Mouse (Mus musculus): ENCODE results near the gene 4632433K11Rik. TPM values are rescaled to one million over a fixed set of nuclear protein-coding genes. Genes with fewer than 3 reads are reported as not detected.

Gene 4632433K11Rik
- polyA plus RNA-seq (2017; shearing (Covaris generic)): not detected

DNA sequence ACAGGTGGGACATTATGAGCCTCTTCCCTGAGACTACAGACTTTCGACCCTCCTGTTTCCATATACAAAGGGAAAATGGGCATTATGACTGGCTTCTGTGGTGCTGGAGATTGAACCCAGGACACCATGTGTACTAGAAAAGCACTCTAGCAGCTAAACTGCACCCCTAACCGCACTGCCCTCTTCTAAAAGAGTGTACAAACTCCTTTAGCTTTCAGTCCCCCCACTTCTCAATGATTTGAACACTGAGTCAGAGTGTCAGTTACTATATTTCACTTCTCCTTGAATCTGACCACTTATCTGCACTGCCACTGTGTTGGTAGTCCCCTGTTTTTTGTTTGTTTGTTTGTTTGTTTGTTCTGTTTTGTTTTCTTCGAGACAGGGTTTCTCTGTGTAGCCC, at the start of gene 4632433K11Rik:
Gene 4632433K11Rik (plus strand): TSS at position 301 of the 400 bp plus-strand sequence.

DNA sequence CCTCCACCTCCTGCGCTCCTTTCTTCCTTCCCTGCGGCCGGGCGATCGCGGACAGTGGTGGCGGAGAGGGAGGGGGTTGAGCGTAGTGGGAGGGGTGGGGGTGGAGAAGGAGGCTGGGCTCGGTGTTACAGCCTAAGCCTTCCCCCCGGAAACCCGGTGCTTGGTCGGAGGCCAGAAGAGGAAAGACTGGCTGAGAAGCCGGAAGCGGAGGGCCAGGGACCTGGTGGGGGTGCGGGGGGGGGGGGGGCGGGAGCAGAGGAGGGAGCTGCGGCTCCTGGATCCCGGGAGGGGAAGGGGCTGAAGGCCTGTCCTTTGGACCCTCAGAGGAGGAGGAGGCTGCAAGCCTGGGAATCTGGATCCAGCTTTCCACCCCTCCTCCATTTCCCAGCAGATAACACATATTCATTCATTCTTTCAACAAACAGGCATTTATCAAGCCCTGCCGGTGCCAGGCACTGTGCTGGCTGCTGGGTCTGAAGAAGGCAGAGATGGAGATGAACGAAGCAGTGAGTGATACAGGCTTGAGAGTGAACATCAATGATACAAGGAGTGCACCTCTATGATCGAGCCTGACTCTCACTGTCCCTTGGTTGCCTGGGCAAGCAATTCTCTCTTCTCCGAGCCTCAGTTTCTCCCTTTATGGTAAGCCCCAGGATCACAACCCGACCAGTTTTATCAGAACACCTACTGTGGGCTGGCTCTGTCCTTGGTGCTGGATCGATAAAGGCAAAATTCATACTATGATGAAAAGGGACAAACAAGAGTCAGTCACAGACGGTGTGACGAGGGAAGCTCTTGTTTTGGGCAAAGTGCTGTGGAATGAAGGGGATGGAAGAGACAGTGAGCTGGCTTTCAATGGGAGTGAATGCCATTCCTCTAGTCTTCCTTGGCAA, 37.7 kb upstream of the 4632433K11Rik start, which contains the start of gene Zfp579:
Gene Zfp579 (minus strand): TSS at position 156 of the 893 bp plus-strand sequence.

DNA sequence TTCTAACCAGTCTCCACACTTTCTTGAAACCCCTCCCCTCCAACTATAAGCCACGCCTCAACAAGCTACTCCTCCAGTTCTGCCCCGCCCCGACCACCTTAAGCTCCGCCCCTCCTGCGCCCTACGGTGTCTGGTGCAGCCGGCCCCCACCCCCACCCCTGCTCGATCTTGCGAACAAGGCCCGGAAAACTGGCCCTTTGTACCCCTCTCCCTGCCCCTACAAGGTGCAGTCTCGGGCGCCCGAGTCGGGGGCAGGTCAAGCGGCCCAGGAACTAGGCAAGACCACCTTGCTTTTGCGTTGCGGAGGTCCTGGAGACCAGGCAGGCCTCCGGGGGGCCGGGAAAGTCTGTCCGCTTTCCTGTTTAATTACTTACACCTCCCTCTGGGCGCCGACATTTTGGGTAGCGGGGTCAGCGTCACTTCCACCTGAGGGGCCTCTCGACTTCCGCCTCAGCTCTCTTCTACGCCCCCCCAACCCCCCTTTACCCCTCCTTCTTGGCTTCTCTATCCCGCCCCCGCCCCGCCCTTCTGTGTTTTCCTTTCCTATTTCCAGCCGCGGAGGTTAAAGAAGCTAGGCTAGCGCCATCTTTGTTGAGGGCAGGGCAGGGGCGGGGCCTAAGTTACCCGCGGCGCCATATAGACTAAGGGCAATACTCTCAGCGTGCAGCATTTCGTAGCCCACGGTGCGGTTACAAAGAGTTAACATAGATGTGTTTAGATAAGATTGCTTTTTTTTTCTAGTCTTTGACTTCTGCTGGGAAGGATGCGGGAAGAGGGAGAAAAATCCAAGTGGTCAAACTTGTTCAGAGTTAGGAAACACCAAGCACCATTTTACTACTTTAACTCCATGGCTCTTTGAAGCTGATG, 19.4 kb upstream of the 4632433K11Rik start, which contains the start of the genes Zfp524 and Fiz1:
Gene Zfp524 (plus strand): TSS at position 165 of the 867 bp plus-strand sequence.
Gene Fiz1 (minus strand): TSS at position 447 of the 867 bp plus-strand sequence.

DNA sequence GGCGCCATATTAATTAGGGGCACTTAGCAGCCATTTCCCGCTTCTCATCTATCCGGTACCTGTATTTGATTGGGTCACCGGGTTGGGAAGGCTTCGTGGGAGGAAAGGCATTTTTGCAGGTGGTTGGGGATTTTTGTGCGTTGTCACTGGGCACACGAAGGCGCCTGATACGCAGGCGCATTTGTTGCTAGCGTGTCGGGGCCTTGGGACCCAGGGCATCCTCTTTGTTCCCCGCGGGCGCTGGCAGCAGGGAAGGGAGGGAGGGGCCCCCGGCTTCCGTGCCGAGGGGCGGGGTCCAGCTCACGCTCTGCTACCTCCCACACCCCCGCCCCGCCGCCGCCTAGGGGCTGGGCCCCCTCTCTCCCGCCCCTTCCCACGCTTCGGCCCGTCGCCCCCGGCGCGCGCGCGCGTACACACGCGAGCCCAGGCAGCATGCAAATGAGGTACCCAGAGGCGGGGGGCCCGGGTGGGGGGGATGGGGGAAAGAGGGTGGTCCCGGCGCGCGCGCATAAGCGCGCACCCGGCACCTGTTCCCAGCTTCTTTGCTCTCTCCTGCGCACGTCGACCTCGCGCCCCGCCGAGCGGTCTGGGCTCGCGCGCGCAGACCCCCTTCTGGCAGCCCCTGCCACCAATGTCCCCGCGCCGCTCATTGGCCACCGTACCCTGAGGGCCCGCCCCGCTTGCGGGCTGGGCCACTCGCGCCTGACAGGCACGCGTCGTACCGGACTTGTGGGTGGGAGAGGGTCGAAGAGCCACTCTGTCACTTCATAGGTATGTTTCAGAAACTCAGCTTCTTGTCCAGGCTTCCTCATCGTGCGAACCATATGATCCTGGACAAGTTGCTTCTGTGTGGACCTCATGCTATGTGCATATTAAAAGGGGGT, 18.6 kb upstream of the 4632433K11Rik start, which contains the start of gene Gm44973:
Gene Gm44973 (plus strand): TSS at position 379 of the 884 bp plus-strand sequence.

DNA sequence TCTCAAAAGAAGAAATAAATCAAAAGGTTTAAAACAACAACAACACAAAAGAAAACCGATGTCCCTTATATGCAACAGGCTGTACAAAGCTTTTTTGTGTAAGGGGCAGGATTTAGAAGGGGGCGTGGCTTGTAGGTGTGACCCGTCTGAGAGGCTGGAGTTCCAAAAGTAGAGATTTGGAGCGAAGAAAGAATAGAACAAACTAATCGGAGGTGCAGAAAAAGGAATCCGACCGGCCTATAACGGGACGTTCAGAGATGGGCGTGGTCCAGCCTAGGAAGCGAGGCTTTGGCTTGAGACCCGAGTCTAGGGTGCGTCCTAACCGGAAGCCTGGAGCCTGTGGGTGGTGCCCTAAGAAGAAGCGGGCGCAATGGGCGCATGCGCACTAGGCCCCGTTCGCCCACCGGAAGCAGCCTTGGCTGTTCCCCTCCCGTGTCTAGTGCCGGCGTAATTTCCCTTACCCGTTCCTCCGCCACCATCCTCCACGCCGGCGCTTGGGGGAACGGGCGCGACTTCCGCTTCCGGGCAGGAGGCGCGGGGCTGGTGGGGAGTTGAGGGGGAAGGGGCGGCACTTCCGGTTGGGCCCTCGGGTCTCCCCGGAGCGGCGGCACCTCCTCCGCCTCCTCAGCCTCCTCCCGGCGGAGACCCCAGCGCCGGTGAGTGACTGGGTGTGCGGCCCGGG, 13.8 kb upstream of the 4632433K11Rik start, which contains the start of the genes Zfp865 and Ccdc106:
Gene Zfp865 (plus strand): TSS at position 377 of the 682 bp plus-strand sequence.
Gene Ccdc106 (plus strand): TSS at position 554 of the 682 bp plus-strand sequence.

DNA sequence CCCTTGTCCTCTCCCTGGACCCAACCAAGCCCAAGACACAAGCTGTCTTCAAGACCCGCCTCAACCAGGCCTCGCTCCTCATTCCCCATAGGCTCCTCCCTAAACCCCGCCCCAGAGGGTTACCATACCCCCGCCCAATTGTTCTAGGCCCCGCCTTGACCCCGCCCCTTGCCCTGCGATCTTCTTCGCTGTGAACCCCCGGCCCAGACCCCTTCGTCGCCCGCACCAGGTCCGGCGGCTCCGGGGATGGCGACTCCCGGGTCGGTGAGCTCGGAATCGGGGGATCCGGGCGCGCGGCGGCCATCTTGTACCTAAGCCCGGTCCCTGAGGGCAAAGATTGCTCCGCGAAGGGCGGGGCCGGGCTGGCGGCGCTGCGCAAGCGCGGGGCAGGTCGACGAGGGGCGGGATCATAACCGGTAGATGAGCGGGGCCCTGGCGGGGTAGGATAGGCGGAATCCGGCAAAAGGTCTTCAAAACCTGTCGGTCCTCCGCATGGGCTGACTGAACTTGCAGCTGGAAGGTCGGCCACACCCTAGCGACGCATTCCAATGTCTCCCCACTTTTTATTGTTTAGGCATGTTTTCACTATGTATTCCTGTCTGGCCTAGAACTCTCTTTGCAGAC, 4.3 kb downstream of the 4632433K11Rik start, which contains the start of gene Zfp784:
Gene Zfp784 (minus strand): TSS at position 338 of the 624 bp plus-strand sequence.

DNA sequence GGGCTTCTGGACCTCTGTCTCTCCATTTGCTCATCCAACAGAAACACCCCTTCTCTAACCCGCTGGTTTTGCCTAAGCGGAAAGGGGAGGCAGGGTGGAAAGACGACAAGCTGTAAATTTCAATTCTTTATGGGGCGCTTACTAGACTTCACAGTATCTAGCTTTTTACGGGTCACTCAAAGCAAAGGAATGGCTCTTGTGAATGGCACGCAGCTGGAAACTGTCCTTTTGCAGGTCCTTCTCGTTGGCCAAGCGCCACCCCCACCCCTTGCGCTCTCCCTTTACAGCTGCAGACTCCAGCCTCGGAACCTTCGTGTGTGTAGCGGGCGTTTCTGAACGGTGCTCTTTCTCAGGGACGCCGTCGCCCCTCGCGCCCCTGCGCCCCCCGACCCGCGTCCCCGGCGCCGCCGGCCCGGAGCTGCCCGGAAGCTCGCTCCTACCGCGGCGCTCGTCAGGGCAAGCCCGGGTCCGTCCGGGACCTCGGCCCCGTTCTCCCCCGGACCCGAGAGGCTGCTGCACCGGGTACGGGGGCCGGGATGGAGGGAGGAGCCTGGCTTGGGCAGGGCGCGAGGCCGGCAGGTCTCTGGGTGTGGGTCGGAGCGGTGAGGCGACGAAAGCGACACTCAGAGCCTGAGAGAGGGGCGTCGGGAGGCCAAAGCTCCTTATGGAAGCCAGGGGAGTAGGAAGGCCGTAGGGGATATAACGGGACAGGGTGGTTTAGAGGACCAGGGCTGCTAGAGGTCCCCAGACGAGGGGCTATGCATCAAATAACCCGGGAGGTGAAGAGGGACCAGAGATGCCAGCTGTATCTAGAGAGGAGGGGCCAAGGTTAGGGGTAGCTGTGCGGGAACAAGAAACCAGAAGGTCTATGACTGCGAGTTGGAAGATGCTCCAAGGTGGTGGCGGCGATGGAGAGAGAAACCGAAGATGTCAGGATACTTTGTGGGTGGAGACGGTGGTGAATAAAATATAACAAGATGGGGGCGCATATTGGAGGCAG, 17.6 kb downstream of the 4632433K11Rik start, which contains the start of gene Zfp580:
Gene Zfp580 (plus strand): TSS at position 346 of the 1,000 bp plus-strand sequence.

DNA sequence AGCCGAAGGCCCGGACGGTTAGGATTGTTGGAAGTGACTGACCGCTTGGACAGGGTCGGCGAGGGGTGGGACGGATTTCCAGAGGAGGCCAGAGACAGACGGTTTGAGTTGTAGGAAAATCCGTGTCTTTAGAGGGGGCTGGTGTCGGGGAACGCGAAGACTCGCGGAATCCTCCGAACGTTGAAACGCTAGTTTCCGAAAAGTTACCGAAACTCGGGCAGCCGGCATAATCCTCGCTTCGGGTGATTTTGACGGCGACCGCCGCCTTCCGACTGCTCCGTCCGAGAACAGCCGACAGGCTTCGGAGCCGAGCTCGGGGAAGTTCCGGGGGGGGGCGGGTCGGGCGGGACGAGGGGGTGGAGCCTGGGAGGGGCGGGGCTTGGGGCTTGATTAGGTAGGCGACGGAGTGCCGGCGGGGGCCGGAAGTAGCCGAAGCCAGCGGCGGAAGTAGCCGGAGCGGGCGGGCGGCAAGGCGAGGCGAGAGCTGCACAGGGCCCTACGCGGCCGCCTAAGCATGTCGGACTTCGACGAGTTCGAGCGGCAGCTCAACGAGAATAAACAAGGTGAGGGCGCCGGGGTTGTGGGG, 27.9 kb downstream of the 4632433K11Rik start, which contains the start of gene U2af2:
Gene U2af2 (plus strand): TSS at position 370 of the 586 bp plus-strand sequence.

DNA sequence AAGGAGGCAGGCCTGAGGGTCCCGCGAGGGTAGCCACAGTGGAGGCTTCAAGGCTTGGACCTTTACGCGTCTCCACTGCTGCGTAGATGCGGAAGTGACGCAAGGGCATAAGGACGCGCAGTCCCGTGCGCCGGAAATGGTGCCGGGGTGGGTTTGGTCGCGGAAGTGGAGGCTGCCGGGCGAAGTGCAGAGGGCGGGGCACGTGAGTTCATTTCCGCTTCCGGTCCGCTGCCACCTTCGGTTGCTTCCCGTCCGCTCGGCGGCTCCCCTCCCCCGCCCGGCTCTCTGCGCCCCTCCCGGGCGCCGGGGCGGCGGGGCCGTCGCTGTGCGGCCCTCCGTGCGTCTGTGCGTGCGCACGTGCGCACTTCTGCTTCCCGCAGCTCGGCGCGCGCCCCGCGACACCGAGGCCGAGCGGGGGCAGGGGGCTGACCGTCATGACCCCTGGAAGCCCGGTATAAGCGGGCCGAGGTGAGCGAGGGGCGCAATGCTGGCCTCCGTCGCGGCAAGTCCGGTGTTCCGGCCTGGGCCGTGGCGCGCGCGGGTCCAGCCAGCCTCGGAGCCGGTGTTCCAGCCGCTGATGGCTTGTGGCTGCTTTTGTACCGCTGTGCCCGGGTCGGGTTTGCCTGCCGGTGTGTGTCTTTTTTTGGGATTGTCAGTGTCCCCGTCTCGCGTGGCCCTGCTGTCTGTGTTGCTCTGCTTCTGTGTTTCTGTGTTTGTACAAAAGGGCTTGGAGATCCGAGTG, 46.3 kb downstream of the 4632433K11Rik start, which contains the start of gene Epn1:
Gene Epn1 (plus strand): TSS at position 226 of the 742 bp plus-strand sequence.

Other genes with a start within 250 kb of the 4632433K11Rik start
- gene Tmem238, start 244.5 kb upstream of the 4632433K11Rik start, polyA plus RNA-seq (2017; shearing (Covaris generic)): 10 to 100 TPM; 11.1 to 18.2 TPM
- gene Rpl28, start 241.2 kb upstream of the 4632433K11Rik start, polyA plus RNA-seq (2017; shearing (Covaris generic)): 100 to 1,000 TPM; 268 to 278 TPM
- gene Ube2s, start 221.5 kb upstream of the 4632433K11Rik start, polyA plus RNA-seq (2017; shearing (Covaris generic)): 100 to 1,000 TPM in 1 of 2 experiments, 10 to 100 TPM in 1; 99.5 to 166 TPM
- not detected for gene Shisa7, start 189.4 kb upstream of the 4632433K11Rik start, polyA plus RNA-seq (2017; shearing (Covaris generic))
- 10 to 100 TPM; 23.8 to 37.5 TPM for gene Isoc2b, start 163.9 kb upstream of the 4632433K11Rik start, polyA plus RNA-seq (2017; shearing (Covaris generic))
- gene Isoc2a, start 157.0 kb upstream of the 4632433K11Rik start, polyA plus RNA-seq (2017; shearing (Covaris generic)): 1 to 10 TPM in 1 of 2 experiments, under 1 TPM in 1; 0.75 to 1.2 TPM
- gene Gm36210, start 127.6 kb upstream of the 4632433K11Rik start, polyA plus RNA-seq (2017; shearing (Covaris generic)): under 1 TPM in 1 of 2 experiments, not detected in 1; 0.12 TPM
- 1 to 10 TPM; 2.0 to 2.2 TPM for gene Zfp628, start 118.9 kb upstream of the 4632433K11Rik start, polyA plus RNA-seq (2017; shearing (Covaris generic))
- gene Nat14, start 112.1 kb upstream of the 4632433K11Rik start, polyA plus RNA-seq (2017; shearing (Covaris generic)): under 1 TPM; 0.27 to 0.86 TPM
- gene Ssc5d, start 108.3 kb upstream of the 4632433K11Rik start, polyA plus RNA-seq (2017; shearing (Covaris generic)): under 1 TPM; 0.27 to 0.40 TPM
- gene Sbk2, start 69.7 kb upstream of the 4632433K11Rik start, polyA plus RNA-seq (2017; shearing (Covaris generic)): under 1 TPM in 1 of 2 experiments, not detected in 1; 0.51 TPM
- gene Sbk3, start 63.0 kb upstream of the 4632433K11Rik start, polyA plus RNA-seq (2017; shearing (Covaris generic)): under 1 TPM in 1 of 2 experiments, not detected in 1; 0.26 TPM
- 10 to 100 TPM; 20.6 to 23.4 TPM for gene Zfp579, start 38.0 kb upstream of the 4632433K11Rik start, polyA plus RNA-seq (2017; shearing (Covaris generic))
- gene Zfp524, start 19.7 kb upstream of the 4632433K11Rik start, polyA plus RNA-seq (2017; shearing (Covaris generic)): 10 to 100 TPM; 31.2 to 51.7 TPM
- 10 to 100 TPM; 41.3 to 45.3 TPM for gene Fiz1, start 19.4 kb upstream of the 4632433K11Rik start, polyA plus RNA-seq (2017; shearing (Covaris generic))
- gene Gm44973, start 18.6 kb upstream of the 4632433K11Rik start, polyA plus RNA-seq (2017; shearing (Covaris generic)): 1 to 10 TPM; 6.1 to 8.1 TPM
- gene Zfp865, start 13.7 kb upstream of the 4632433K11Rik start, polyA plus RNA-seq (2017; shearing (Covaris generic)): 1 to 10 TPM; 7.8 to 8.4 TPM
- not detected for gene Ccdc106, start 13.6 kb upstream of the 4632433K11Rik start, polyA plus RNA-seq (2017; shearing (Covaris generic))
- 1 to 10 TPM; 3.9 to 4.1 TPM for gene Zfp784, start 4.3 kb downstream of the 4632433K11Rik start, polyA plus RNA-seq (2017; shearing (Covaris generic))
- gene Zfp580, start 17.4 kb downstream of the 4632433K11Rik start, polyA plus RNA-seq (2017; shearing (Covaris generic)): 1 to 10 TPM; 2.6 to 4.7 TPM
- 100 to 1,000 TPM in 1 of 2 experiments, 10 to 100 TPM in 1; 92.7 to 102 TPM for gene U2af2, start 28.0 kb downstream of the 4632433K11Rik start, polyA plus RNA-seq (2017; shearing (Covaris generic))
- gene Epn1, start 46.1 kb downstream of the 4632433K11Rik start, polyA plus RNA-seq (2017; shearing (Covaris generic)): 10 to 100 TPM; 24.1 to 34.1 TPM
- under 1 TPM in 1 of 2 experiments, not detected in 1; 0.22 TPM for gene Rfpl4, start 82.8 kb downstream of the 4632433K11Rik start, polyA plus RNA-seq (2017; shearing (Covaris generic))
- gene Rasl2-9, start 91.8 kb downstream of the 4632433K11Rik start, polyA plus RNA-seq (2017; shearing (Covaris generic)): 1 to 10 TPM in 1 of 2 experiments, not detected in 1; 2.4 TPM
- gene Vmn1r55, start 115.6 kb downstream of the 4632433K11Rik start, polyA plus RNA-seq (2017; shearing (Covaris generic)): under 1 TPM; 0.04 to 0.17 TPM
- gene Vmn1r56, start 162.6 kb downstream of the 4632433K11Rik start, polyA plus RNA-seq (2017; shearing (Covaris generic)): not detected
- under 1 TPM in 1 of 2 experiments, not detected in 1; 0.65 TPM for gene Vmn1r57, start 184.4 kb downstream of the 4632433K11Rik start, polyA plus RNA-seq (2017; shearing (Covaris generic))

Measured in inflammation-experienced regulatory T-cells (primary cell).